ENCODE assay signal across 11 mouse cellular contexts in the genomic region with DNA sequence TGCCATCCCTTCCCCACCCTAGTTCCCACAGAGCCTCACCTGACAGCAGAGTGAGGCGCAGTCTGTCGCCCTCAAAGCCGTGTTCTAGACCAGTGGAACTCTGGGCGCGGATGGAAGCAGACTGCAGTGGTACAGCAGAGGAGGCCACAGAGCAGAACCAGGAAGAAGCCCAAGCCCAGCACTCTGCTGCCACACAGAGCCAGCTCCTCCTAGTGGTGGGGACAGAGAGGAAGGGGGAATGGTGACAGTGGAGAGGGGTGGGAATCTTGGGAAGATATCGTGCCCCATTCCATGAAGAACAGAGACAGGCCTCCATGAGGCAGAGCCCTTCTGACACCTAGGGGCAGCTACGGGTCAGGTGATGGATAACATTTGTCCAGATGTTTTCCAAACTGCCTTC. TPM values are rescaled to one million over a fixed set of nuclear protein-coding genes. Genes with fewer than 3 reads are reported as not detected.
A peak's percentile ranks its signal among the peaks of the same experiment; 100 is the strongest.
DNase-seq lines count a peak whose midpoint lies in the region; ATAC-seq and TF ChIP-seq lines count a peak whose summit lies in the region.
"Had no signal": no experiment of that assay in that cellular context is flagged by ENCODE, and none has a peak within 500 bp of the region (broad histone marks: within the 10 kb centered on the region; RNA-seq: fewer than 3 reads in every experiment).

No protein-coding gene starts in this region.

- H3K4me1 ChIP-seq in kidney, postnatal 0 days (replicated peaks; ENCODE audit: insufficient read depth, low read length), result no peaks in the 10 kb centered on the region
- 0 out of 2 replicates have a peak, but pooled peaks cover under 1% of the 10 kb centered on the region for H3K4me1 ChIP-seq in kidney, embryonic 15.5 days
- H3K4me1 ChIP-seq: midbrain, embryonic 12.5 days had no signal

- no peak overlapping the region for H3K4me3 ChIP-seq in kidney, postnatal 0 days (replicated peaks; ENCODE audit: low read depth, low read length)
- no peak overlapping the region for H3K4me3 ChIP-seq in kidney, embryonic 15.5 days (replicated peaks)
- H3K4me3 ChIP-seq: embryonic facial prominence, embryonic 13.5 days; midbrain, embryonic 12.5 days had no signal

- peak; percentile 67 for TF ChIP-seq CTCF in kidney, postnatal 0 days (IDR thresholded peaks at IDR 0.05; ENCODE audit: low read depth)

- H3K9me3 ChIP-seq in kidney, postnatal 0 days (replicated peaks; ENCODE audit: low read length), result no peaks in the 10 kb centered on the region
- H3K9me3 ChIP-seq in kidney, embryonic 15.5 days (replicated peaks), result no peaks in the 10 kb centered on the region
- H3K9me3 ChIP-seq: embryonic facial prominence, embryonic 13.5 days; midbrain, embryonic 12.5 days had no signal

- WGBS in kidney, postnatal 0 days, result 49% methylated on average over 7 of the region's 7 CpGs
- WGBS in kidney, embryonic 15.5 days, result 39% methylated on average over 7 of the region's 7 CpGs

- no peaks in the 10 kb centered on the region for H3K27me3 ChIP-seq in kidney, postnatal 0 days (ENCODE audit: insufficient read depth, low read length)
- no peaks in the 10 kb centered on the region for H3K27me3 ChIP-seq in kidney, embryonic 15.5 days
- H3K27me3 ChIP-seq: embryonic facial prominence, embryonic 13.5 days; midbrain, embryonic 12.5 days had no signal

- H3K27ac ChIP-seq in kidney, postnatal 0 days, result no peak overlapping the region
- H3K27ac ChIP-seq in kidney, embryonic 15.5 days, result no peak overlapping the region
- H3K27ac ChIP-seq: embryonic facial prominence, embryonic 13.5 days; midbrain, embryonic 12.5 days had no signal

- peak; percentile 27 for DNase-seq in CD4-positive, CD25-positive, alpha-beta regulatory T cell, adult 2 months (ENCODE audit: low read depth, low spot score)
- peak; percentile 33 for DNase-seq in kidney, postnatal 0 days (ENCODE audit: low spot score)
- peak; percentile 74 for DNase-seq in ES-CJ7 (ENCODE audit: low read depth, low spot score)
- peak; percentile 52 to 60 for DNase-seq in kidney, postnatal 25 days
- DNase-seq in spleen, postnatal 36 days (ENCODE audit: low spot score in 2 of 2), result no peak
- DNase-seq in T-cell, adult 2 months (ENCODE audit: low spot score), result no peak
- DNase-seq: adrenal gland, adult 8-10 months had no signal

- no peak overlapping the region for H3K4me2 ChIP-seq in kidney, postnatal 0 days (ENCODE audit: low read length)
- H3K4me2 ChIP-seq in kidney, embryonic 15.5 days, result no peak overlapping the region
- H3K4me2 ChIP-seq: embryonic facial prominence, embryonic 13.5 days; midbrain, embryonic 12.5 days had no signal

- no peak for ATAC-seq in CD4-positive, CD25-positive, alpha-beta regulatory T cell, adult 4 months
- no peak for ATAC-seq in kidney, postnatal 0 days (replicated peaks; ENCODE audit: low FRiP score, low read depth)
- no peak for ATAC-seq in kidney, embryonic 15.5 days (replicated peaks; ENCODE audit: low FRiP score)

- peaks cover 8% of the 10 kb centered on the region; the same call in 1 of the 2 replicates for H3K36me3 ChIP-seq in kidney, postnatal 0 days (ENCODE audit: insufficient read depth, low read length)
- peaks cover 14% of the 10 kb centered on the region; the same call in 1 of the 2 replicates for H3K36me3 ChIP-seq in kidney, embryonic 15.5 days

- H3K9ac ChIP-seq in kidney, postnatal 0 days (ENCODE audit: low read depth, low read length), result no peak overlapping the region
- H3K9ac ChIP-seq in kidney, embryonic 15.5 days, result no peak overlapping the region
- H3K9ac ChIP-seq: embryonic facial prominence, embryonic 13.5 days; midbrain, embryonic 12.5 days had no signal

RNA-seq across cellular contexts. Expression of a gene that starts 4.3 kb away (rescaled TPM):
- 10 to 100 TPM; 15.3 to 15.6 TPM for polyA plus RNA-seq in CD4-positive, CD25-positive, alpha-beta regulatory T cell, adult 4 months (2017; shearing (Covaris generic))
- polyA plus RNA-seq in kidney, postnatal 0 days (2015; fragmentation: Nextera tagmentation; extraction: Ambion mirVana), result 26.2 and 30.0 TPM in 2 replicates
- polyA plus RNA-seq in kidney, embryonic 15.5 days (2015; fragmentation: Nextera tagmentation; extraction: Ambion mirVana), result 45.8 and 54.2 TPM in 2 replicates

RNA-seq across cellular contexts. Expression of a gene that starts 26.7 kb away (rescaled TPM):
- polyA plus RNA-seq in CD4-positive, CD25-positive, alpha-beta regulatory T cell, adult 4 months (2017; shearing (Covaris generic)), result 10 to 100 TPM; 53.9 to 55.7 TPM
- polyA plus RNA-seq in kidney, postnatal 0 days (2015; fragmentation: Nextera tagmentation; extraction: Ambion mirVana), result 67.1 and 68.7 TPM in 2 replicates
- 88.9 and 91.0 TPM in 2 replicates for polyA plus RNA-seq in kidney, embryonic 15.5 days (2015; fragmentation: Nextera tagmentation; extraction: Ambion mirVana)

RNA-seq across cellular contexts. Expression of a gene that starts 27.1 kb away (rescaled TPM):
- polyA plus RNA-seq in CD4-positive, CD25-positive, alpha-beta regulatory T cell, adult 4 months (2017; shearing (Covaris generic)), result 10 to 100 TPM; 12.7 to 20.6 TPM
- polyA plus RNA-seq in kidney, postnatal 0 days (2015; fragmentation: Nextera tagmentation; extraction: Ambion mirVana), result 16.3 and 20.5 TPM in 2 replicates
- polyA plus RNA-seq in kidney, embryonic 15.5 days (2015; fragmentation: Nextera tagmentation; extraction: Ambion mirVana), result 36.8 and 40.1 TPM in 2 replicates

RNA-seq across cellular contexts. Expression of a gene that starts 33.9 kb away (rescaled TPM):
- polyA plus RNA-seq in CD4-positive, CD25-positive, alpha-beta regulatory T cell, adult 4 months (2017; shearing (Covaris generic)), result 10 to 100 TPM; 40.2 to 53.2 TPM
- 48.6 and 51.9 TPM in 2 replicates for polyA plus RNA-seq in kidney, postnatal 0 days (2015; fragmentation: Nextera tagmentation; extraction: Ambion mirVana)
- 28.5 and 31.6 TPM in 2 replicates for polyA plus RNA-seq in kidney, embryonic 15.5 days (2015; fragmentation: Nextera tagmentation; extraction: Ambion mirVana)

RNA-seq across cellular contexts. Expression of a gene that starts 39.8 kb away (rescaled TPM):
- polyA plus RNA-seq in CD4-positive, CD25-positive, alpha-beta regulatory T cell, adult 4 months (2017; shearing (Covaris generic)), result 1 to 10 TPM; 5.5 to 8.9 TPM
- polyA plus RNA-seq in kidney, postnatal 0 days (2015; fragmentation: Nextera tagmentation; extraction: Ambion mirVana), result 15.7 and 17.3 TPM in 2 replicates
- 15.5 and 17.0 TPM in 2 replicates for polyA plus RNA-seq in kidney, embryonic 15.5 days (2015; fragmentation: Nextera tagmentation; extraction: Ambion mirVana)

Comparison
In these comparisons a context has a peak if more than half of its experiments do, and no peak if none do; other contexts are left out.
1. DNase-seq: peak in CD4-positive, CD25-positive, alpha-beta regulatory T cell, adult 2 months (single experiment), kidney, postnatal 0 days (single experiment), ES-CJ7 (single experiment) and kidney, postnatal 25 days (2 of 2); none in spleen, postnatal 36 days (0 of 2) and T-cell, adult 2 months (single experiment).